Mouse (Mus musculus): ENCODE measurements around the gene Gm40193. TPM values are rescaled to one million over a fixed set of nuclear protein-coding genes. Genes with fewer than 3 reads are reported as not detected.
A peak's percentile ranks its signal among the peaks of the same experiment; 100 is the strongest.
"Not testable (repeated sequence)": the region's sequence is repeated elsewhere in the genome, so short reads cannot be mapped to it uniquely, and the experiment has no call there.

The Gm40193 gene
- polyA plus RNA-seq, 1 experiment from 2014 or later = not detected

- ATAC-seq (replicated peaks; ENCODE audit: low FRiP score, low TSS enrichment, low read depth) = peak; percentile 6; the same call in 1 of the 2 replicates
Observed at GRCm38 (mm10) chr11:70539423-70539822, 6.7 kb upstream of the Gm40193 start.

GRCm38 (mm10) chr11:70531065-70531464 is 1.7 kb downstream of the Gm40193 start:
- not testable (repeated sequence) for H3K9me3 ChIP-seq (ENCODE audit: control insufficient read depth, low read length); DNase-seq (ENCODE audit: low spot score); H3K4me3 ChIP-seq (ENCODE audit: low read depth, low read length); H3K27me3 ChIP-seq (replicated peaks; ENCODE audit: control insufficient read depth, insufficient read depth, low read length); H3K27ac ChIP-seq (ENCODE audit: low read depth); H3K9ac ChIP-seq (ENCODE audit: low read length); ATAC-seq (replicated peaks; ENCODE audit: low FRiP score, low TSS enrichment, low read depth); H3K4me2 ChIP-seq (ENCODE audit: low read length); H3K4me1 ChIP-seq (replicated peaks; ENCODE audit: control insufficient read depth, insufficient read depth, low read length)
- 69% methylated on average over 2 of the region's 2 CpGs for WGBS
- peaks cover 31% of the 10 kb centered on the region for H3K36me3 ChIP-seq (ENCODE audit: control insufficient read depth, insufficient read depth, low read length)

More at GRCm38 (mm10) chr11:70539423-70539822, 6.7 kb upstream of the Gm40193 start:
- peak overlapping the region; percentile 72 for H3K4me2 ChIP-seq (ENCODE audit: low read length)
- 13% methylated on average over 9 of the region's 9 CpGs for WGBS
- DNase-seq (ENCODE audit: low spot score) = no peak
- H3K27me3 ChIP-seq (replicated peaks; ENCODE audit: control insufficient read depth, insufficient read depth, low read length) = no peaks in the 10 kb centered on the region
- no peak overlapping the region for H3K27ac ChIP-seq (ENCODE audit: low read depth)
- no peaks in the 10 kb centered on the region for H3K9me3 ChIP-seq (ENCODE audit: control insufficient read depth, low read length)
- H3K4me3 ChIP-seq (ENCODE audit: low read depth, low read length) = peak overlapping the region; percentile 56
- peak overlapping the region; percentile 60; the same call in 1 of the 2 replicates for H3K9ac ChIP-seq (ENCODE audit: low read length)
- H3K36me3 ChIP-seq (ENCODE audit: control insufficient read depth, insufficient read depth, low read length) = no peaks in the 10 kb centered on the region
- H3K4me1 ChIP-seq (replicated peaks; ENCODE audit: control insufficient read depth, insufficient read depth, low read length) = peaks cover 8% of the 10 kb centered on the region; the same call in 1 of the 2 replicates

GRCm38 (mm10) chr11:70528610-70529009 is 4.1 kb downstream of the Gm40193 start:
- H3K4me1 ChIP-seq (replicated peaks; ENCODE audit: control insufficient read depth, insufficient read depth, low read length) = peaks cover 5% of the 10 kb centered on the region
- H3K4me2 ChIP-seq (ENCODE audit: low read length) = no peak overlapping the region
- peaks cover 31% of the 10 kb centered on the region for H3K36me3 ChIP-seq (ENCODE audit: control insufficient read depth, insufficient read depth, low read length)
- 95% methylated on average over 7 of the region's 7 CpGs for WGBS
- ATAC-seq (replicated peaks; ENCODE audit: low FRiP score, low TSS enrichment, low read depth) (no peak), DNase-seq (ENCODE audit: low spot score) (no peak)
- no peak overlapping the region for H3K4me3 ChIP-seq (ENCODE audit: low read depth, low read length)
- no peak overlapping the region for H3K27ac ChIP-seq (ENCODE audit: low read depth)
- no peaks in the 10 kb centered on the region for H3K9me3 ChIP-seq (ENCODE audit: control insufficient read depth, low read length)
- H3K9ac ChIP-seq (ENCODE audit: low read length) = no peak overlapping the region
- H3K27me3 ChIP-seq (replicated peaks; ENCODE audit: control insufficient read depth, insufficient read depth, low read length) = no peaks in the 10 kb centered on the region

- 88% methylated on average over 12 of the region's 12 CpGs for WGBS
- Histone ChIP-seq H3K27ac (ENCODE audit: low read depth) (no peak overlapping the region), H3K36me3 (ENCODE audit: control insufficient read depth, insufficient read depth, low read length) (peaks cover 31% of the 10 kb centered on the region), H3K9me3 (ENCODE audit: control insufficient read depth, low read length) (no peaks in the 10 kb centered on the region), H3K27me3 (replicated peaks; ENCODE audit: control insufficient read depth, insufficient read depth, low read length) (no peaks in the 10 kb centered on the region), H3K4me2 (ENCODE audit: low read length) (peak overlapping the region; percentile 66), H3K9ac (ENCODE audit: low read length) (peak overlapping the region; percentile 66; the same call in 1 of the 2 replicates), H3K4me3 (ENCODE audit: low read depth, low read length) (peak overlapping the region; percentile 68), H3K4me1 (replicated peaks; ENCODE audit: control insufficient read depth, insufficient read depth, low read length) (peaks cover 5% of the 10 kb centered on the region)
- DNase-seq (ENCODE audit: low spot score) = no peak
- ATAC-seq (replicated peaks; ENCODE audit: low FRiP score, low TSS enrichment, low read depth) = no peak
Observed at GRCm38 (mm10) chr11:70526211-70526610, 6.5 kb downstream of the Gm40193 start.

GRCm38 (mm10) chr11:70525726-70526125 is 7.0 kb downstream of the Gm40193 start:
- no peak for DNase-seq (ENCODE audit: low spot score)
- H3K36me3 ChIP-seq (ENCODE audit: control insufficient read depth, insufficient read depth, low read length) = peaks cover 31% of the 10 kb centered on the region
- ATAC-seq (replicated peaks; ENCODE audit: low FRiP score, low TSS enrichment, low read depth) = peak; percentile 54
- peak overlapping the region; percentile 68 for H3K4me3 ChIP-seq (ENCODE audit: low read depth, low read length)
- H3K9me3 ChIP-seq (ENCODE audit: control insufficient read depth, low read length) = no peaks in the 10 kb centered on the region
- H3K4me2 ChIP-seq (ENCODE audit: low read length) = peak overlapping the region; percentile 66
- peaks cover 5% of the 10 kb centered on the region for H3K4me1 ChIP-seq (replicated peaks; ENCODE audit: control insufficient read depth, insufficient read depth, low read length)
- H3K9ac ChIP-seq (ENCODE audit: low read length) = peak overlapping the region; percentile 66
- H3K27me3 ChIP-seq (replicated peaks; ENCODE audit: control insufficient read depth, insufficient read depth, low read length) = no peaks in the 10 kb centered on the region
- H3K27ac ChIP-seq (ENCODE audit: low read depth) = no peak overlapping the region
- WGBS = 2% methylated on average over 12 of the region's 12 CpGs

- DNase-seq (ENCODE audit: low spot score) (peak; percentile 90), ATAC-seq (replicated peaks; ENCODE audit: low FRiP score, low TSS enrichment, low read depth) (peak; percentile 91)
- Histone ChIP-seq H3K4me1 (replicated peaks; ENCODE audit: control insufficient read depth, insufficient read depth, low read length) (peaks cover 5% of the 10 kb centered on the region), H3K27me3 (replicated peaks; ENCODE audit: control insufficient read depth, insufficient read depth, low read length) (no peaks in the 10 kb centered on the region), H3K9ac (ENCODE audit: low read length) (peak within 1 kb of the TSS; percentile 66), H3K4me2 (ENCODE audit: low read length) (peak within 1 kb of the TSS; percentile 66), H3K27ac (ENCODE audit: low read depth) (no peak within 1 kb of the TSS), H3K36me3 (ENCODE audit: control insufficient read depth, insufficient read depth, low read length) (peaks cover 31% of the 10 kb centered on the region), H3K9me3 (ENCODE audit: control insufficient read depth, low read length) (no peaks in the 10 kb centered on the region), H3K4me3 (ENCODE audit: low read depth, low read length) (peak within 1 kb of the TSS; percentile 68)
- under 1% methylated on average over 25 of the region's 26 CpGs for WGBS
Observed at GRCm38 (mm10) chr11:70525184-70525678, 7.5 kb downstream of the Gm40193 start, which contains the start of gene Psmb6. Gene Psmb6 (plus strand): TSS chr11:70525367.

- no peaks in the 10 kb centered on the region for H3K9me3 ChIP-seq (ENCODE audit: control insufficient read depth, low read length)
Observed at GRCm38 (mm10) chr11:70524782-70525181, 8.0 kb downstream of the Gm40193 start.

GRCm38 (mm10) chr11:70523306-70523989 is 9.3 kb downstream of the Gm40193 start:
- WGBS = 82% methylated on average over 8 of the region's 8 CpGs
- not testable (repeated sequence) for DNase-seq (ENCODE audit: low spot score); H3K27me3 ChIP-seq (replicated peaks; ENCODE audit: control insufficient read depth, insufficient read depth, low read length); H3K4me2 ChIP-seq (ENCODE audit: low read length); H3K9me3 ChIP-seq (ENCODE audit: control insufficient read depth, low read length); H3K9ac ChIP-seq (ENCODE audit: low read length); ATAC-seq (replicated peaks; ENCODE audit: low FRiP score, low TSS enrichment, low read depth); H3K27ac ChIP-seq (ENCODE audit: low read depth); H3K4me3 ChIP-seq (ENCODE audit: low read depth, low read length)
- peaks cover 23% of the 10 kb centered on the region for H3K36me3 ChIP-seq (ENCODE audit: control insufficient read depth, insufficient read depth, low read length)
- H3K4me1 ChIP-seq (replicated peaks; ENCODE audit: control insufficient read depth, insufficient read depth, low read length) = peaks cover 14% of the 10 kb centered on the region

More at GRCm38 (mm10) chr11:70524782-70525181, 8.0 kb downstream of the Gm40193 start:
- no peaks in the 10 kb centered on the region for H3K27me3 ChIP-seq (replicated peaks; ENCODE audit: control insufficient read depth, insufficient read depth, low read length)
- H3K36me3 ChIP-seq (ENCODE audit: control insufficient read depth, insufficient read depth, low read length) = peaks cover 31% of the 10 kb centered on the region
- no peak overlapping the region for H3K27ac ChIP-seq (ENCODE audit: low read depth)
- ATAC-seq (replicated peaks; ENCODE audit: low FRiP score, low TSS enrichment, low read depth) (peak; percentile 36; the same call in 1 of the 2 replicates), DNase-seq (ENCODE audit: low spot score) (no peak)
- peaks cover 9% of the 10 kb centered on the region for H3K4me1 ChIP-seq (replicated peaks; ENCODE audit: control insufficient read depth, insufficient read depth, low read length)
- no peak overlapping the region for H3K9ac ChIP-seq (ENCODE audit: low read length)
- WGBS = 3% methylated on average over 8 of the region's 8 CpGs
- H3K4me2 ChIP-seq (ENCODE audit: low read length) = peak overlapping the region; percentile 54
- peak overlapping the region; percentile 68 for H3K4me3 ChIP-seq (ENCODE audit: low read depth, low read length)
